Mouse (Mus musculus) hindbrain, embryonic 15.5 days (tissue): ENCODE data around the gene Gm43638. TPM values are rescaled to one million over a fixed set of nuclear protein-coding genes. Genes with fewer than 3 reads are reported as not detected.
"Not testable (repeated sequence)": the region's sequence is repeated elsewhere in the genome, so short reads cannot be mapped to it uniquely, and the experiment has no call there.

Experiments used
- ATAC-seq: fragments of 200-750 bp; cut with Nextera tagmentation; 2 replicates; pipeline ENCODE4 v1.8.0; 2017; ENCODE audit warnings: low read depth, moderate number of reproducible peaks, moderate TSS enrichment; ENCODE audit not compliant: low FRiP score
- H3K27ac ChIP-seq: fragments of 300-500 bp; sonication (generic); replicated peaks from 2 replicates; pipeline ENCODE4 v1.5.1; 2015; ENCODE audit warnings: mild to moderate bottlenecking, inconsistent platforms
- H3K27me3 ChIP-seq: fragments of 300-500 bp; sonication (generic); 2 replicates; pipeline ENCODE4 v1.6.1; 2015; ENCODE audit warnings: control low read depth, inconsistent platforms
- H3K36me3 ChIP-seq: fragments of 300-500 bp; sonication (generic); 2 replicates; pipeline ENCODE4 v1.6.1; 2015; ENCODE audit warnings: control low read depth, inconsistent platforms
- H3K4me1 ChIP-seq: fragments of 300-500 bp; sonication (generic); replicated peaks from 2 replicates; pipeline ENCODE4 v1.6.1; 2015; ENCODE audit warnings: control low read depth, inconsistent platforms
- H3K4me2 ChIP-seq: fragments of 300-500 bp; sonication (generic); 2 replicates; pipeline ENCODE4 v1.6.1; 2015; ENCODE audit warnings: moderate library complexity, mild to moderate bottlenecking, inconsistent platforms
- H3K4me3 ChIP-seq: fragments of 300-500 bp; sonication (generic); 2 replicates; pipeline ENCODE4 v1.5.1; 2015; ENCODE audit warnings: mild to moderate bottlenecking, inconsistent platforms
- H3K9ac ChIP-seq: fragments of 300-500 bp; sonication (generic); 2 replicates; pipeline ENCODE4 v1.6.1; 2015; ENCODE audit warnings: inconsistent platforms
- H3K9me3 ChIP-seq: fragments of 300-500 bp; sonication (generic); 2 replicates; pipeline ENCODE4 v1.6.1; 2016; ENCODE audit warnings: control low read depth, inconsistent platforms
- WGBS: fragments of 180-500 bp; shearing (Covaris S2); methylation state at CpG from one replicate; pipeline ENCODE4 v1.1.7; 2015; 5-methylcytosine and 5-hydroxymethylcytosine counted together
- polyA plus RNA-seq: library from polyadenylated mRNA; unstranded; fragments of >200 nt; fragmentation: Nextera tagmentation; extraction: Ambion mirVana; gene quantifications from 2 replicates; pipeline ENCODE4 v1.2.1, GENCODE M21; 2015

Gm43638 gene
- polyA plus RNA-seq, 1 experiment from 2014 or later: not detected

DNA sequence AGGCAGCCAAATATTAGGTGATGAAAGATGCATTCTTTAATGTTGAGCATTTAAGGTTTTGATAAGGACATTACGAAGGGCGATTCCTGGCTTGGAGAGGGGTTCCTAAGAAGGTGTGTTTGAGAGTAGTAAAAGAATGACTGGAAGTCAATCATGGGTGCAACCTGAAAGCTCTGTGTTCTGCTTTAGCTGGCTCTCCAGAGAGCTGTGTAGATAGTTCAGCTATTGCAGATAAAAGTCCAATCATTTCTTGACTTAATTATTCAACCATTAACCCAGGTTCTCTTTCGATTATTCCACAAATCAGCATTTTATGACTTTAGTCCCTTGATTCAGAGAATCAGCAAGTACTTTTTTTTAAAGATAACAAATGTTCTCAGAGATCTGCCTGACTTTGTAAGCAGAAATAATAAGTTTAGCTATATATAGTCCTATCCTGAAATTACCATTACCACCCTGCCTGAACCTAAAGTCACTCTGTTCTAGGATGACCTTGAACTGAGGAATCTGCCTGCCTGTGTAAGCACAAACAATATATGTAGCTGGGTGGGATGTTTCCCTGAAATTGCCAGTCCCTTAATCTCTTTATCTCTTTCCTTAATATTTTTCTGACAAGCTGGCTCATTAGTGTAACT, 30.3 kb downstream of the Gm43638 start:
- no peaks in the 10 kb centered on the region for H3K9me3 ChIP-seq
- H3K36me3 ChIP-seq: no peaks in the 10 kb centered on the region
- no peaks in the 10 kb centered on the region for H3K4me1 ChIP-seq
- no peaks in the 10 kb centered on the region for H3K27me3 ChIP-seq
- 92% methylated on average over 3 of the region's 3 CpGs for WGBS
- no peak overlapping the region for H3K9ac ChIP-seq
- H3K4me3 ChIP-seq: no peak overlapping the region
- no peak overlapping the region for H3K27ac ChIP-seq
- H3K4me2 ChIP-seq: no peak overlapping the region
- ATAC-seq: no peak

DNA sequence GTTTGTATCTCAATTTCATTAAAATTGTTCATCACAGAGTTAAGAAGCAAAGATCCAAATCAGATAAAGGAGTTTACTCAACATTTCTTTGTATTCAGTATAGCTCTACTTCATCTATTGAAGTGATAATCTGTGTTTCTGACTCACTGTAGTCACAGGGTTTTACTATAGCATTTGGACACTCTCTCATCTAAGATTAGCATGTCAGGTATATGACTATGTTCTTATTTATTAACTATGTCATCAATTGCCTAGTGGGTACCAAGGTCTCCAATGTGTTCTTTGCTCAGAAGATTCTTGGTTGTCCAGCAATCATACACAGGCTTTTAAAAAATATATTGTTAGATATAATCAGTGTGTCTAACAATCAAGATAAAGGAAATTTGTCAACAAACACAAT, 31.1 kb downstream of the Gm43638 start:
- H3K9me3 ChIP-seq: no peaks in the 10 kb centered on the region

DNA sequence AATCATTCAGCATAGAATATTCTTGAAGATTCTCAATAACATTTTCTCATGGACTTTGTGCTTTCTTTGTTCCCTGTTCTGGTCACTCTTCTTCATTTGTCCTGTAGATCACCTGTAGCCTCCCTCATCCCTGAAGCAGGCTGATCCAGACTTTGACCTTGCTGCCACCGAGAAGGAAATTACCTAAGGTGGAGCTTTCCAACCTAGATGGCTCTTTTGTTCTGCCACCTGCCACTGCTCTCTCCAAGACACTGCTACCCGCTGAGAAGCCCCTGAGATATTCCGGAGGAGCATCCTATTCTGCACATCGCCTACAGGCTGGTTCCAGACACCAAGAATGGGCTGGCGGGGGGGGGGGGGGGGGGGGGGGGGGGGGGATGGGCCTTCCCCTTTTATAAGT, 34.1 kb downstream of the Gm43638 start:
- H3K27ac ChIP-seq, H3K4me3 ChIP-seq, H3K4me1 ChIP-seq, H3K9ac ChIP-seq, H3K9me3 ChIP-seq, H3K36me3 ChIP-seq, H3K4me2 ChIP-seq, H3K27me3 ChIP-seq, ATAC-seq: not testable (repeated sequence)
- WGBS: 70% methylated on average over 5 of the region's 5 CpGs

More for the DNA sequence above, 31.1 kb downstream of the Gm43638 start:
- no peak overlapping the region for H3K4me3 ChIP-seq
- no peak overlapping the region for H3K4me2 ChIP-seq
- H3K27ac ChIP-seq: no peak overlapping the region
- H3K9ac ChIP-seq: no peak overlapping the region
- no peaks in the 10 kb centered on the region for H3K27me3 ChIP-seq
- no peaks in the 10 kb centered on the region for H3K4me1 ChIP-seq
- H3K36me3 ChIP-seq: no peaks in the 10 kb centered on the region
- ATAC-seq: no peak

DNA sequence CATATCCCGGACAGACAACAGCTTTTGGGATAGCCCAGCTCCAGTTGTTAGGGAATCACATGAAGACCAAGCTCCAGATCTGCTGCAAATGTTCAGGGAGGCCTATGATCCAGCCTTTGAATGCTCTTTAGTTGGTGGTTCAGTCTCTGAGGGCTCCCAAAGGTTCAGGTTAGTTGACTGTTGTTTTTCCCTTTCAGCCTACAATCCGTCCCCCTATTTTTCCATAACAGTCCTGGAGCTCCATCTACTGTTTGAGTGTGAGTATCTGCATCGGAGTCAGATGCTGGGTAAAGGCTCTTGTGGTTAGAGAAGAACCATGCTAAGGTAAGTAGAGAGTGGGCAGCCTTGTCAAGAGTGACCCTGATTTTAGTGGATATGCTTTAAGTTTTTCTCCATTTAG, 50.3 kb downstream of the Gm43638 start:
- no peak overlapping the region for H3K9ac ChIP-seq
- no peak for ATAC-seq
- no peaks in the 10 kb centered on the region for H3K9me3 ChIP-seq
- no peak overlapping the region for H3K4me3 ChIP-seq
- no peaks in the 10 kb centered on the region for H3K4me1 ChIP-seq
- H3K27me3 ChIP-seq: no peaks in the 10 kb centered on the region
- 48% methylated on average over 3 of the region's 3 CpGs for WGBS
- H3K36me3 ChIP-seq: no peaks in the 10 kb centered on the region
- H3K4me2 ChIP-seq: no peak overlapping the region
- no peak overlapping the region for H3K27ac ChIP-seq

DNA sequence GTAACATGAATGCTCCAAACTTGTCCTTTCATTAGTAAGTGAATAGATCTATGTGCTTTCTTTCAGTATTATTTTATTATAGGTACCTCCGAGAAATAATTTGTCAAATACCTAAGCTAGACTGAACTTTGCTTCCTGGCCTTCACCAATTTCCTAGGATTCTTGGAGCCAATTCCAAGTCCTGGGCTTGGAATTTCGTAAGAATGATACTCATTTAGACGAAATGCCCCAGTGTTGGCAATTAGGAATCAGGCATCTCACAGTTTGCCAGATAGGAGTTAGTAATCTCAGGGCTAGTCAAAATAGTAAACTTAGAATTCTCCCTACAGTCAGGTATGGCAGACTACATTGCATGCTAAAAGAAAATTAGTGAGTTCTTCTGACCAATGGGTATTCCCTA, 60.9 kb downstream of the Gm43638 start:
- WGBS: 92% methylated on average over 3 of the region's 3 CpGs
- H3K27me3 ChIP-seq: no peaks in the 10 kb centered on the region
- H3K4me2 ChIP-seq: no peak overlapping the region
- H3K9ac ChIP-seq: no peak overlapping the region
- H3K27ac ChIP-seq: no peak overlapping the region
- H3K9me3 ChIP-seq: no peaks in the 10 kb centered on the region
- no peak overlapping the region for H3K4me3 ChIP-seq
- H3K36me3 ChIP-seq: no peaks in the 10 kb centered on the region
- H3K4me1 ChIP-seq: no peaks in the 10 kb centered on the region
- no peak for ATAC-seq

DNA sequence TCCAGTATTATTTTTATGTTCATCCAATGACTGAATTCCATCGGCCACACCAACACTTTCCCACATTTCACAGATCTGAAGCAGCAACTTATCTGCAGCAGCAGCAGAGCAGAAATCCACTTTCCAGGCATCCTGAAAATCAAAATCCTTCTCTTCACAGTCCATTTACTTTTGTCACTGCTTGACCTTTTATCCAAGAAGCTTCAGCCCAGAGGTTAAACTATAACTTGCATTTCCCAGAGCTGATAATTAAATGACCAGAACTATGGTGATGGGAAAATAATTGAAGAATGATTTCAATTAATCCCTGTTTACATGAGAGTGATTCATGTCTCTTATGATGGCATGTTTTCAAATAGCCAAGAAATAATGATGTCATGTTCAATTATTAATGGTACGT, 62.6 kb downstream of the Gm43638 start, which contains the start of gene Ugt2b38:
Gene Ugt2b38, minus strand, starts transcription at position 163 of the 400 bp plus-strand sequence.
- not testable (repeated sequence) for H3K4me1 ChIP-seq, H3K4me3 ChIP-seq, H3K4me2 ChIP-seq, H3K36me3 ChIP-seq, H3K27ac ChIP-seq, H3K27me3 ChIP-seq, H3K9me3 ChIP-seq, H3K9ac ChIP-seq, ATAC-seq
- WGBS: 92% methylated on average over 1 of the region's 2 CpGs

Other genes starting within 250 kb of the Gm43638 start
- not detected in 2 replicates for gene Ugt2b37, start 232.0 kb downstream of the Gm43638 start, polyA plus RNA-seq
- not detected in 2 replicates for gene Ugt2a3, start 149.6 kb downstream of the Gm43638 start, polyA plus RNA-seq
- gene Ugt2b38, start 62.6 kb downstream of the Gm43638 start, polyA plus RNA-seq: not detected in 2 replicates
- not detected in 2 replicates for gene Ugt2a2, start 4.5 kb downstream of the Gm43638 start, polyA plus RNA-seq
- not detected in 2 replicates for gene Ugt2a1, start 4.1 kb upstream of the Gm43638 start, polyA plus RNA-seq
- not detected in 2 replicates for gene Sult1b1, start 51.4 kb upstream of the Gm43638 start, polyA plus RNA-seq
- gene Sult1d1, start 82.2 kb upstream of the Gm43638 start, polyA plus RNA-seq: not detected in 2 replicates
- gene Sult1e1, start 104.8 kb upstream of the Gm43638 start, polyA plus RNA-seq: not detected in 2 replicates
- not detected in 2 replicates for gene Csn1s1, start 179.4 kb upstream of the Gm43638 start, polyA plus RNA-seq
- not detected in 2 replicates for gene Csn2, start 212.8 kb upstream of the Gm43638 start, polyA plus RNA-seq